Mouse (Mus musculus) G1E-ER4 (cell line): ENCODE measurements around the gene Prkab1. TPM values are rescaled to one million over a fixed set of nuclear protein-coding genes. Genes with fewer than 3 reads are reported as not detected.

Source experiments
- GATA1 ChIP-seq: IDR thresholded peaks from one replicate; pipeline ENCODE4 v1.8.0; 2012; ENCODE audit warnings: low read length, inconsistent platforms
- polyA plus RNA-seq: library from polyadenylated mRNA; stranded (reverse); fragments of >175 nt; gene quantifications from 2 replicates; pipeline ENCODE4 v1.2.3, GENCODE M21; 2012

The Prkab1 gene
- polyA plus RNA-seq, 1 experiment, result 432 TPM

DNA sequence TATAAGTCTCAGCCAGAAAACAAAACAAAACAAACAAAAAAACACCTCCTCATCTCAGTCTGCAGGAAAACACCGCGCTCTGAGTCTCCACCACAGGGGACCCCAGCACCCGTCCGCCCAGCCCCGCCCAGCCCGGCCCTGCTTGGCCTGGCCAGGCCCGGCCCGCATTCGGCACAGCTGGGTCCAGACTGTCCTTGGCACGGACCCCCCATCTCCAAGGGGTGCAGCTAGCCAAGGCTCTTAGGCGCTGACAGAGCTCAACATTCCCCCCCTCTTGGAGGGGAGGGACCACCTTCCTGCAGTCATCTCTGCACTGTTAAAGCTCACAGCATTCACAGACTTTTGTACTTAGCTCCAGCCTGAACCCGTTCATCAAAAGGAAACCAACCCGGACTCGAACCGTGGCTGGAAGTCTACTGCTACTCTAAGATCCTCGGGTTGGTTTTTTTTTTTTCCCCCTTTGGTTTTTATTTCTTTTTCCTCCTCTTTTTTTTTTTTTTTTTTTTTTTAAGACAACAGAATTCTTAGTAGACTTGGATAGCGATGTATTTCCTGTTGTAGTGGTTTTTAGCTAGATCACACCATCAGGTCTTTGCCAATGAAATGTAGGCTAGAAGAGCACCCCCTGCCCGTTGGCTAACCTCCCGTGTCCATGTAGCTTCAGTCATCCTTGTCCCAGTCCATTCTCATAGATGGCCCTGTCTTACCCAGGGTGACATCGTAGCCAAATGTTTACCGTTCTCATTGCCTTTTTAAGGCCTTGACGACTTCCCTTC lies 17.8 kb downstream of the Prkab1 start:
- no peak for TF ChIP-seq GATA1

DNA sequence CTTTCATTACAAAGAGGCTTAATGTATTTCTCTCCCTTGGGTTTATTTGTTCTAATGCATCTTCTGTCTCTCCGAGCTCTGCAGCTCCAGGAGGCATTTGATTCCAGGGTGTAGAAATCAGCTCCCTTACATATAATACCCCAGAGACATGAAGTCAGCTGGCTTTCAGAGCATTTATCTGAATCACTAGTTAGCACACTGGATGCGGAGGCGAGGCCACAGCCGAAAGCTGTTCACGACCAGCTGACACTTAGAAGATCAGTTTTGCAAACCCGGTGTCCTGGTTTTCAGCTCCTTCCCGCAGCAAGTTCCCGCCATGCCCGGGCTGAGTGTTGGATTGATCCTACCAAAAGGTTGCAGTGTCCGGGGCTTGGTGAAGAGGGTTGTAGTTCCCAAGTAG lies 20.0 kb downstream of the Prkab1 start:
- TF ChIP-seq GATA1, result no peak

DNA sequence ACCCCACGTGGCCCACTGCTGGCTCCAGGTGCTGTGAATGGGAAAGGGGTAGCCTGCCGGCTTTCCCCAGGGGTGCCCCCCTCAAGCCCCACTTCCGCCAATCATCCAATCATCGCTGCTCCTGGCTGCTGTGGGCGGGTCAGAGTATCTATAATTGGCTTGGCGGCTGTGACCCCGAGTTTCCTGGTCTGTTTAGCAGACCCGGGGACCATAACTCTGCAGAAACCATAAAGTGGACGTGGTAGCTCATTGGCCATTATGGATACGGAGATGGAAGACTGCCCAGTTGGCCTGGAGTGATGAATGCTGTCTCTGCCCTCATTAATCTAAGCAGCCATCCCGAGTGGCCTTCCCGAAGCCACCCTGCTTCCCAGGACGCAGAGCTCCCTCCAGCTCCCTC lies 20.5 kb downstream of the Prkab1 start:
- no peak for TF ChIP-seq GATA1

DNA sequence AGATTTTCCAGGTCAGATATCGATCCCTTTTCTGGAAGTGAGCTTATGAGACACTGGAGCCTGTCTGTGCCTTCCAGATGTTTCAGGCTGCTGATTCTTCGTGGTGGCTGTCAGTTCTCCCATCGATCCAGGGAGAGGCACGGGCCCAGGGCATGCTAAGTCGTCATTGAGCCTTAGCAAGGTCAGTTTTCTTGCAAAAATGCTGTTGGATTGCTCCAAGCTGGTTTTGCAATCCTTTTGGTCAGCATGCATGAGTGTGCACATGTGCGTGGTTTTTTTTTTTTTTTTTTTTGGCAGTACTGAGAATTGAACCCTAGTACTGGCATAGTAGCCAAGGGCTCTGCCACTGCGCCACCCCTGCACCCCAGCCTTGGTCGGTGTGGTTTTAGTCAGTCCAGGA lies 21.2 kb downstream of the Prkab1 start:
- TF ChIP-seq GATA1, result no peak

DNA sequence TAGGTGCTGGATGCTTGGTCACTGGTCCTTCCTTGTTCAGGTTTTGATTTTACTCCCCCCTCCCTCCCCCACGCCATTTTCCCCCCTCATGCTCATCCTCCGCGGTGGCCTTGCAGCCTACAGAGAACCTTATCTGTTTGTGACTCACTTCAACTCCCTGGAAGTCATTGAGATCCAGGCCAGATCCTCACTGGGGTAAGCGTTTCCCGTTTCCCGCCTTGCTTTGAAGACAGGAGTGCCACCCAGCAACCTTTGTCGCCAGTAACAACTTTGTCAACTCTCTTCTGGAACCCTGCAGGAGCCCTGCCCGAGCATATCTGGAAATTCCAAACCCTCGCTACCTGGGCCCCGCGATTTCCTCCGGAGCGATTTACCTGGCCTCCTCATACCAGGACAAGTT lies 26.9 kb downstream of the Prkab1 start:
- TF ChIP-seq GATA1, result no peak

DNA sequence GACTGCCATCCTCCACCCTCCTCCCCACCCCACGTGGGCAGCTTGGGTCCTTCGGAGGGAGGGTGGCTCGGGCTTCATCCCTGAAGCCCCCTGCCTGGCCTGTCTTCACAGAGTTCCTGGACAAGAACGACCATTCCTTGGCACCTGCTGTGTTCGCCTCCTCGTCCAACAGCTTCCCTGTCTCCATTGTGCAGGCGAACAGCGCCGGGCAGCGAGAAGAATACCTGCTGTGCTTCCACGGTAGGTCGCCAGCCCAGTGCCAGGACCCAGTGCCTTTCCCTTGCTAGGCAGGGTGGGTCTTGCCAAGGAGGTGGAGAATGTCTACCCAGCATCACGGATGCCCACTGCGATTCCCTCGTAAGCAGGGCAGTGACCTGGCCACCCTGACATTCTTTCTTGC lies 30.2 kb downstream of the Prkab1 start:
- no peak for TF ChIP-seq GATA1

DNA sequence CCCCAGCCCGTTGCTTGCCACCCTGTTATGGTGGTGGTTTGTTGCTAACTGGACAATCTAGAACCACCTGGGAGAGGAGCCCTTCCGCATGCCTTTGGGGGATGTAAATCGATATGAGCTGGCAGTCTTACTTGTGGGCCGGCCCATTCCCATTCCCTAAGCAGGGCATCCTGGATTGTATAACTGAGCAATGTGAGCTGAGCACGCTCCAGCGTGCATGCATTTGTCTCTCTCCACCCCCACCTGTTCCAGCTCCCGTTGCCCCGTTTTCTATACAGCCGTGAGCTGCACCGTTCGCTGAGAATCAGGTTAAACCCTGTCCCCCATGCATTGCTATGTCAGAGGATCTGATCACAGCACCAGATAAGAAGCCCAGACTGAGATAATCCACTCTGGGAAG lies 32.6 kb downstream of the Prkab1 start:
- TF ChIP-seq GATA1, result no peak

DNA sequence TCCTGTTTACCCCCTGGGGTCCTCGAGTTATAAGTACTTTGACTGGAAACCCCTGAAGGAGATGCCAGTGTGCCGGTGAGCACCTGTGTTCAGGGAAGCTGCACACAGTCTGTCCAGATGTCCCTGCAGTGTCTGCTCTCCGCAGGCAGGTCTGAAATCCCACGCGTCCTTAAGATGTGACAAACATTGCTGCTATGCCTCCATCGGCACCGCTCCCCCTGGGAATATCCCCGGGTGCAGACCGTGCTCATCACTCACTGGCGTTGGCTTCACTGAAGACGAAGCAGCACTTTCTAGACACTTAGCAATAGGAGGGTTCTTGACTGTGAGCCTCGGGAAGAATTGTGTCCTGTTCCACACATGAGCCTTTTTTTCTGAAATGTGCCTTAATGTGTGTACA lies 37.0 kb downstream of the Prkab1 start:
- TF ChIP-seq GATA1, result no peak

DNA sequence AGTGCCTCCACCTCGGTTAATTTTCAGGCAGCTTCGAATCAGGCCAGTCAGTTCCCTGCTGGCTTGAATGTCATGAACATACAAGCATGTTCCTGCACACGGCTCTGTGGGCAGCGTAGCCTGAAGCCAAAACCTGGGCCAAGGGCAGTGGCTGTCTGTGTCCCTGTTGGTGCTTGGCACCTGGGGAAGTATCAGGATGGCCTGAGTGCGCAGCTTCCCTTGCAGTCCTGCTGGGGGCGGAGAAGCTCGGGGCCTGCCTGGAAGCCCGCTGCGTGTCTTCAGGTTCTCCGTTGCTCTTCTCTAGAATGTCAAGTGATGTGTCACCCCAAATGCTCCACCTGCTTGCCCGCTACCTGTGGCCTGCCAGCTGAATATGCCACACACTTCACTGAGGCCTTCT lies 39.2 kb downstream of the Prkab1 start:
- TF ChIP-seq GATA1, result no peak

DNA sequence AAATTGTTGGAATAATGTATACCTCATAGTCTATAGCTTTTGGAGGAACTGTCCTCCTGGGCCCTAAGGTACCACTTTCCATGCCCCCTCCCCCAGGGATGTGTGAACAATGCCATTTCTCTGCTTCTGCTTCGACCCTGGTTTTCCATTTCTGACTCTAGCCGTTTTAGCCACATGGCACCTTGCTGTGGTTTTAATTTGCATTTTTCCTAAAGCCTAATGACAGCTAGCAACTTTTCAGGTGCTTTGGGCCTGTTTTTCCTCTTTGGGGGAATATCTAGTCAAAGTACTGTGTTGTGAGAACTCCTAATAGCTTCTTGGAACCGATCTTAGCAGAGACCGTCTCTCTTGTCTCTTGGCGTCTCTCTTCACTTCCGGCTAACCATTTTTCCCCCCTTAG lies 39.9 kb downstream of the Prkab1 start:
- TF ChIP-seq GATA1, result no peak

DNA sequence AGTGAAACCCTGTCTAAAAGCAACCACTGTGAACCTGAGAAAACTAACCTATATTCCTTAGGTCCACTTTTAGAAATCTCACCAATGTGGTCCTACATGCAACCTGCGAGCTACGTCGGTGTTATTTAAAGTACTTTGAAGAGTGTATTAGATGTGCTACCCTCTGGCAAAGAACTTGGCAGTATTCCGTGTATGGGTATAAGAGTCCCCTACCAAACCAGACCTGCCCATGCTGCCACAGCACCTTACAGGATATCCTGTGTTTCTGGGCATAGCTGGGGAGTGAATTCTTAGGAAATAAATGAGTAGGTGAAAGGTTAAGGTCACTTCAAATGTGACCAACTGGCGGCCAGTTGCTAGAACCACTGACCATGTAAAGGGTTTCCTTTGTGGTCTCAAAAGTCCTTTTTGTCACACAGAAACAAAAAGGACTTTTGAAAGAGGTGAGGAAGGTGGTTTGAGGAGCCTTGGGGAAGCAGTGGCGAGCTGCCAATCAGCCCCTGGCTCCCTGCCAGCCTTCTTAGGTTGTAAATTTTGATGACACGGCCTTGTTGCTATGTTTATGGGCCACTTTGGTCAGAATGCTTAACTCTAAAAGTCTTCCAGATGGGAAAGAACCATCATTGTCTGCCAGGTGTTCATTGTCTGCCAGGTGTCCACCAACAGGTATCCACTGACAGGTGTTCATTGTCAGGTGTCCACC lies 41.5 kb downstream of the Prkab1 start:
- TF ChIP-seq GATA1, result no peak

DNA sequence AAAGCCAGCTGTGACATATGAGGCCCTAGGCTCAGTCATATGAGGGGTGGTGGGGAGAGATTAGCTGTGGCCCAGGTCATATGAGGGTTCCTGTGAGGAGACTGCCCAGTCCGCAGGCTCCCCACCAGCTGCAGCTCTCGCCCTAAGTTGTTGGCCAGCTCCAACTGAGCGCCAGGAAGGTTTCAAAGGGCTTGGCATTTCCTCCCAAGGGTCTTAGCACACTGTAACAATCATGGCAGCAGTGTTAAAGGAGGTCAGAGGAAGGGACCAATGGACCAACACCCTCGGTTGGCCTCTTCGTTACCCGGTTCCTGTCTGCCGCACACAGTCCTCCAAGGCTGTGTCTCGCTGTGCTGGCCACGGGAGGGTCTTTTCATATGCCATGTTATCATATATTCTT lies 43.8 kb downstream of the Prkab1 start:
- no peak for TF ChIP-seq GATA1

DNA sequence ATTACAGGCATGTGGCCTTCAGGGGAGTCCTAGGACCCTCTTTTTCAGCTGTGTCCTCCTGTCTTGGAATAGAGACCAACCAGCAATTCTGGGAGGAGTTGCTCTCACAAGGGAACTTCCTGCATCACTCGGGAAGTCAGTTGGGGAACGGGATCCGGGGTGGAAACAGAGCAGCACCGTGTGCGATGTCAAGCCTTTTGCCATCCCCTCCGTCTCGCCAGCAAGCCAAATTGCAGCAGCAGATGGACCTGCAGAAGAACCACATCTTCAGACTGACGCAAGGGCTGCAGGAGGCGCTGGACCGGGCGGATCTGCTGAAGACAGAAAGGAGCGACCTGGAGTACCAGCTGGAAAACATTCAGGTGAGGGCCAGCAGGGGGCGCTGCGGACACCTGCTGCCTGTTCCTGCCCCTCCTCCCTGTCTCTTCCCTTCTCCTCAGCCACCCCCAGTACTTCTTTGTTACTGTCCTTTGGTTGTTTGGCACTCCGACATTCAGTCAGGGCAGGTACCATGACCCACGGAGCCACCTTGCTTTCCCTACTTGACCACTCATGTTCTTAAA lies 45.1 kb downstream of the Prkab1 start:
- TF ChIP-seq GATA1, result no peak

DNA sequence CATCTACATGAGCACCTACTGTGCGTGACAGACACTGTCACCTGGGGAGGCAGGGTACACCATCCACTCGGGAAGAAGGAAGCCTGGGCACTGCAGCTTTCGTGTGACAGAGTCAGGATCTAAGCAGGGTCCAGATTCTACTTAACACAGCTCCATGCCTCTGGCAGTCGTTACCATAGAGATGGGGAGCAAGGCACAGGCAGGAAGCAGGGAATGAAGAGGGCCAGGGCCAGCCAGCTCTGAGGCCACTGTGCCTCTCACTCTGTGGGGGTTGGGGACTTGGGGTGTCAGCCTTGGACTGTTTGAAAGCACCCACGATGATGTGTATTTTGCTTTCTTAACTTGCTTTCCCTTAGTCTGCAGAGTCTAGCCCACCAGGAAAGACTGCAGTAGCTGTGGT lies 46.1 kb downstream of the Prkab1 start:
- no peak for TF ChIP-seq GATA1

DNA sequence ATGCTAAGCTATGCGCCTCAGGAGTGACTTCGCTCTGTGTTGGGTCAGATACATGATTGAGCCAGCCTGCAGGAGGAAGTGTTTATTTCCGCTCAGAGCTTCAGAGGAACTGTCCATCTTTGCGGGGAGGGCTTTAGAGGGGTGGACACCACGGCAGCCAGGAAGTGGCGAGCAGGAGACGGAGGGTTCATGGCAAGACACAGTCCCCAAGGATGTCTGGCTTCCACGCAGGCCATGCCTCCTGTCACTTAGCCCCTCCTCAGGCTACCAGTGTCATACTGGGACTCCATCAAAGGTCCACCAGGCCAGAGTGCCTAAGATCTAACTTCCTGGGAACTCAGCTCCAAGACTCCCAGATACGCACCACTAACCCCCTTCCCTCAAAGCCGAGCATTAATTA lies 46.6 kb downstream of the Prkab1 start:
- no peak for TF ChIP-seq GATA1

DNA sequence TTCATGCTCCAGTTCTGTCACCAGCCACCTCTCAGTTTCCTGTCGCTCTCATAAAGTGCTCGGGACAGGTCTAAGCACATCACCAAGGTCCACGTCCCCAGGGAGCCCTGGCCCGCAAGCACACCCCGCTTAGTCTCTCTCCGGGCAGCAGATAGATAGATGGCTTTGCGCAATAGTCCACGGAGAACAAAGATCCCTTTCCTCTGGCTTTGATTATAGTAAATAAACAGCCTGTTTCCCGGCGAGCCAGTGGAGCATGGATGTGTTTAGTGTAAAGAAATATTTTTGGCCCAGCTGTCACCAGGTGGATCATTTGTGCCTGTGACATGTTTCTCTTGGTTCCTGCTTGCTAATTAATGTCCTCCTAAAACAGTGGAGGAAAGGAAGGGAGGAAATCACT lies 47.0 kb downstream of the Prkab1 start:
- no peak for TF ChIP-seq GATA1

DNA sequence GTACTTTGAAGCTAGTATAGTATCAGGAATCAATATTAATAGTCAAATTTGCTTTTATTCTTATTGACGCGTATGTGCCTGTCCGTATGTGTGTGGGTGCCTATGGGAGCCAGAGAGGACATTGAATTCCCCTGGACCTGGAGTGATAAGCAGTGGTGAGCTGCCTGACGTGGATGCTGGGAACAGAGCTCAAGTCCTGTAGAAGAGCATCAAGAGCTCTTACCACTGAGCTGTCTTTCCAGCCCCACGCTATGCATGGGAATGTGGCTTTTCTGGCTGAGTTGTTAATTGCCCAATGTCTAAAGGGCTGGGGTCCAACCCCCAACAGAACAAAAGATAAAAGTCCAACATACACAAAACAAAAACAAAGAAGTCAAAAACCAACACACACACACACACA lies 47.9 kb downstream of the Prkab1 start:
- no peak for TF ChIP-seq GATA1
